Mouse (Mus musculus): Measurements from ENCODE around the gene Cabin1. TPM values are rescaled to one million over a fixed set of nuclear protein-coding genes. Genes with fewer than 3 reads are reported as not detected.

Gene Cabin1
- total RNA-seq, 1 experiment, result 59.0 TPM

- H3K27ac ChIP-seq (ENCODE audit: insufficient read depth, low read depth, low read length, poor library complexity, severe bottlenecking), result no peak overlapping the region
- H3K36me3 ChIP-seq (ENCODE audit: control insufficient read depth, insufficient read depth, low read length, poor library complexity, severe bottlenecking), result peaks cover 45% of the 10 kb centered on the region
- no peak for TF ChIP-seq CHD2 (IDR thresholded peaks at IDR 0.05; ENCODE audit: low read depth, low read length)
- TF ChIP-seq HCFC1 (IDR thresholded peaks at IDR 0.05; ENCODE audit: borderline replicate concordance, insufficient read depth, low read length), result no peak
- no peak for TF ChIP-seq ZNF384 (IDR thresholded peaks at IDR 0.05; ENCODE audit: low read depth, low read length)
- TF ChIP-seq MAFK (IDR thresholded peaks at IDR 0.05; ENCODE audit: insufficient read depth, low read depth, low read length), result no peak
- no peak for TF ChIP-seq ZC3H11A (IDR thresholded peaks at IDR 0.05; ENCODE audit: borderline replicate concordance, low read depth, low read length)
Observed at GRCm38 (mm10) chr10:75696597-75697355, 67.4 kb downstream of the Cabin1 start.

GRCm38 (mm10) chr10:75695521-75695920 is 68.6 kb downstream of the Cabin1 start:
- no peak for DNase-seq (ENCODE audit: low read depth, low spot score)
- Histone ChIP-seq H3K4me3 (ENCODE audit: insufficient read depth in 1 of 2, low read depth in 1 of 2, low read length in 2 of 2, poor library complexity in 1 of 2, severe bottlenecking in 1 of 2) (no peak overlapping the region), H3K9ac (ENCODE audit: insufficient read depth, low read depth, low read length, poor library complexity, severe bottlenecking) (no peak overlapping the region), H3K9me3 (ENCODE audit: control insufficient read depth, insufficient read depth, low read depth, low read length) (no peaks in the 10 kb centered on the region), H3K36me3 (ENCODE audit: control insufficient read depth, insufficient read depth, low read length, poor library complexity, severe bottlenecking) (peaks cover 50% of the 10 kb centered on the region), H3K4me1 (ENCODE audit: control insufficient read depth in 2 of 2, insufficient read depth in 2 of 2, low read length in 2 of 2, poor library complexity in 1 of 2) (no peaks in the 10 kb centered on the region), H3K27ac (ENCODE audit: insufficient read depth, low read depth, low read length, poor library complexity, severe bottlenecking) (no peak overlapping the region)
- in situ Hi-C loops (cut with MboI; ENCODE audit: low sequenced_read_pairs in 2 of 2, unreplicated experiment in 2 of 2), result no loop called here
- no peak for TF ChIP-seq ZC3H11A (IDR thresholded peaks at IDR 0.05; ENCODE audit: borderline replicate concordance, low read depth, low read length)
- TF ChIP-seq MAFK (IDR thresholded peaks at IDR 0.05; ENCODE audit: insufficient read depth, low read depth, low read length), result no peak
- no peak for TF ChIP-seq HCFC1 (IDR thresholded peaks at IDR 0.05; ENCODE audit: borderline replicate concordance, insufficient read depth, low read length)
- TF ChIP-seq CHD2 (IDR thresholded peaks at IDR 0.05; ENCODE audit: low read depth, low read length), result no peak
- TF ChIP-seq ZNF384 (IDR thresholded peaks at IDR 0.05; ENCODE audit: low read depth, low read length), result no peak

More at GRCm38 (mm10) chr10:75696597-75697355, 67.4 kb downstream of the Cabin1 start:
- H3K9ac ChIP-seq (ENCODE audit: insufficient read depth, low read depth, low read length, poor library complexity, severe bottlenecking), result no peak overlapping the region
- H3K9me3 ChIP-seq (ENCODE audit: control insufficient read depth, insufficient read depth, low read depth, low read length), result no peaks in the 10 kb centered on the region
- no peak overlapping the region for H3K4me3 ChIP-seq (ENCODE audit: insufficient read depth in 1 of 2, low read depth in 1 of 2, low read length in 2 of 2, poor library complexity in 1 of 2, severe bottlenecking in 1 of 2)
- no peak for DNase-seq (ENCODE audit: low read depth, low spot score)
- H3K4me1 ChIP-seq (ENCODE audit: control insufficient read depth in 2 of 2, insufficient read depth in 2 of 2, low read length in 2 of 2, poor library complexity in 1 of 2), result no peaks in the 10 kb centered on the region
- in situ Hi-C loops (cut with MboI; ENCODE audit: low sequenced_read_pairs in 2 of 2, unreplicated experiment in 2 of 2), result no loop called here

DNA sequence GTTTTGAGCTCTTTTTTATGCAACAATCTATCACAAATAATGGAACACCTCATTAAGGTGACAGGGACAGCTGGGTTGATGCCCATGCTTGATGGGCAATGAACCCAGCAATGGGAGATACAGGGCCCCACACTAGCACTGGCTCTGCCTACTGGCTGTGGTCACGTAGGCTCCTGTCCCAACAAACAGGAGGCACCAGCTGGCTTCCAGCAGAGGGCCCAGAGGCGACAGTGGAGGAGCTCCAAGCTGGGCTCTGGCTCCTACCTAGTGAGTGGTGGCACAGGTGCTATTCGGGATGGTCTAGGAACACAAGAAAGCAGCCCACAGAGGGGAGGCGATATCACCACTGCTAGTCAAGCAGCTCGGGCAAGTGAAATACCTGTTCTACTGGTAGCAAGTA is 69.1 kb downstream of the Cabin1 start:
- Histone ChIP-seq H3K9me3 (ENCODE audit: control insufficient read depth, insufficient read depth, low read depth, low read length) (no peaks in the 10 kb centered on the region), H3K36me3 (ENCODE audit: control insufficient read depth, insufficient read depth, low read length, poor library complexity, severe bottlenecking) (peaks cover 51% of the 10 kb centered on the region), H3K27ac (ENCODE audit: insufficient read depth, low read depth, low read length, poor library complexity, severe bottlenecking) (no peak overlapping the region), H3K4me1 (ENCODE audit: control insufficient read depth in 2 of 2, insufficient read depth in 2 of 2, low read length in 2 of 2, poor library complexity in 1 of 2) (no peaks in the 10 kb centered on the region), H3K4me3 (ENCODE audit: insufficient read depth in 1 of 2, low read depth in 1 of 2, low read length in 2 of 2, poor library complexity in 1 of 2, severe bottlenecking in 1 of 2) (no peak overlapping the region), H3K9ac (ENCODE audit: insufficient read depth, low read depth, low read length, poor library complexity, severe bottlenecking) (no peak overlapping the region)
- TF ChIP-seq ZC3H11A (IDR thresholded peaks at IDR 0.05; ENCODE audit: borderline replicate concordance, low read depth, low read length) (no peak), MAFK (IDR thresholded peaks at IDR 0.05; ENCODE audit: insufficient read depth, low read depth, low read length) (no peak), ZNF384 (IDR thresholded peaks at IDR 0.05; ENCODE audit: low read depth, low read length) (no peak), CHD2 (IDR thresholded peaks at IDR 0.05; ENCODE audit: low read depth, low read length) (no peak), HCFC1 (IDR thresholded peaks at IDR 0.05; ENCODE audit: borderline replicate concordance, insufficient read depth, low read length) (no peak)
- no peak for DNase-seq (ENCODE audit: low read depth, low spot score)
- in situ Hi-C loops (cut with MboI; ENCODE audit: low sequenced_read_pairs in 2 of 2, unreplicated experiment in 2 of 2), result no loop called here

GRCm38 (mm10) chr10:75694567-75694966 is 69.6 kb downstream of the Cabin1 start:
- no peaks in the 10 kb centered on the region for H3K9me3 ChIP-seq (ENCODE audit: control insufficient read depth, insufficient read depth, low read depth, low read length)
- no peak for DNase-seq (ENCODE audit: low read depth, low spot score)
- H3K4me3 ChIP-seq (ENCODE audit: insufficient read depth in 1 of 2, low read depth in 1 of 2, low read length in 2 of 2, poor library complexity in 1 of 2, severe bottlenecking in 1 of 2), result no peak overlapping the region
- H3K36me3 ChIP-seq (ENCODE audit: control insufficient read depth, insufficient read depth, low read length, poor library complexity, severe bottlenecking), result peaks cover 47% of the 10 kb centered on the region
- no peak overlapping the region for H3K27ac ChIP-seq (ENCODE audit: insufficient read depth, low read depth, low read length, poor library complexity, severe bottlenecking)
- no peak for TF ChIP-seq ZNF384 (IDR thresholded peaks at IDR 0.05; ENCODE audit: low read depth, low read length)
- no peak for TF ChIP-seq CHD2 (IDR thresholded peaks at IDR 0.05; ENCODE audit: low read depth, low read length)
- TF ChIP-seq HCFC1 (IDR thresholded peaks at IDR 0.05; ENCODE audit: borderline replicate concordance, insufficient read depth, low read length), result no peak
- no peak overlapping the region for H3K9ac ChIP-seq (ENCODE audit: insufficient read depth, low read depth, low read length, poor library complexity, severe bottlenecking)
- H3K4me1 ChIP-seq (ENCODE audit: control insufficient read depth in 2 of 2, insufficient read depth in 2 of 2, low read length in 2 of 2, poor library complexity in 1 of 2), result no peaks in the 10 kb centered on the region
- in situ Hi-C loops (cut with MboI; ENCODE audit: low sequenced_read_pairs in 2 of 2, unreplicated experiment in 2 of 2), result no loop called here
